Mouse (Mus musculus) stomach, postnatal 0 days (tissue): ENCODE data around the gene Man2b1.

Source experiments
- CTCF ChIP-seq: IDR thresholded peaks from 2 replicates; pipeline ENCODE4 v1.5.1; 2016; ENCODE audit warnings: antibody characterized with exemption, low read depth, mild to moderate bottlenecking, moderate library complexity
- EP300 ChIP-seq: optimal IDR thresholded peaks from 2 replicates; pipeline ENCODE3; 2016; ENCODE audit warnings: antibody characterized with exemption

DNA sequence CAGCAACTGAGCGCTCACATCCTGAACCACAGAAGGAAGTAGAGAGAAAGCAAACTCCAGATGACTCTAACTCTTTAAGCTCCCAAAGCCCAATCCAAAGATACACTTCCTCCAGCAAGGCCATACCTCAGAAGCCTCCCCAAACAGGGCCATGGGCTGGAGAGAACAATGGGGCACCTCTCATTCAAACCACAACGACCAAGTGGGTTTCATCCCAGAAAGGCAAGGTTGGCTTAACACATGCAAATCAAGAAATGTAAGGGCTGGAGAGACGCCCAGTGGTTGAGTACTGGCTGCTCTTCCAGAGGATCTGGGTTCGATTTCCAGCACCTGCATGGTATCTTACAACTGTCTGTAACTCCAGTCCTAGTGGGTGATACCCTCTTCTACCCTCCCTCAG, 32.4 kb downstream of the Man2b1 start:
- TF ChIP-seq CTCF (no peak), EP300 (no peak)
